Mouse (Mus musculus) effector memory CD4-positive, alpha-beta T cell, adult 5 months (primary cell): ENCODE results near the gene Olfr346. TPM values are rescaled to one million over a fixed set of nuclear protein-coding genes. Genes with fewer than 3 reads are reported as not detected.

ENCODE experiments used
- polyA plus RNA-seq: library from polyadenylated mRNA; unstranded; fragments of 100-300 nt; shearing (Covaris generic); gene quantifications from one replicate; pipeline ENCODE4 v1.2.1, GENCODE M21; 2017

The Olfr346 gene
- not detected for polyA plus RNA-seq

GRCm38 (mm10) chr2:36685488-36685887, at the start of gene Olfr346:
Gene Olfr346 (plus strand): TSS chr2:36685788.

GRCm38 (mm10) chr2:36639741-36640140, 45.8 kb upstream of the Olfr346 start, which contains the start of gene Olfr345:
Gene Olfr345 (plus strand): TSS chr2:36640041.

DNA sequence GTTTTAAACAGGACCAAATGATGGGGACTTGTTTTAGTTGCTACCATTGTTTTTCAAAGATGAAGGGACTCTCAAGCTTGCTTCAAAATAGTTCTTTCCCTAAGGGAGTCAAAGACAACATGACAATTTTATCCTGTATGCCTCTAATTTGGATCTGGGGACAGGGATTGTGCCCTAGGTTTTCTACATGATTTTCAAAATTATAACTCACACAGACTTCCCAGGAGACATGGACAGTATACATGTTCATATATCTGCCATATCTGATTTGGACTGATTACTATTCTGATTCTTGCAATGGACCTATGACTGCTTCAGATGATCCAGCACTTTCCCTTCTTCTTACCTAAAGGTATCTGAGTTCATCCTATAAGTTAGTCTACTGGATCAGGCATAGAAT, 46.0 kb downstream of the Olfr346 start, which contains the start of gene Olfr347:
Gene Olfr347, plus strand, starts transcription at position 301 of the 400 bp plus-strand sequence.

Other genes starting within 250 kb of the Olfr346 start
- not detected for gene Olfr340, start 233.2 kb upstream of the Olfr346 start, polyA plus RNA-seq
- 0.12 TPM for gene Olfr341, start 203.3 kb upstream of the Olfr346 start, polyA plus RNA-seq
- gene Olfr342, start 160.8 kb upstream of the Olfr346 start, polyA plus RNA-seq = not detected
- gene Olfr344, start 119.1 kb upstream of the Olfr346 start, polyA plus RNA-seq = not detected
- not detected for gene Olfr345, start 45.7 kb upstream of the Olfr346 start, polyA plus RNA-seq
- gene Olfr347, start 46.1 kb downstream of the Olfr346 start, polyA plus RNA-seq = not detected
- not detected for gene Olfr348, start 98.5 kb downstream of the Olfr346 start, polyA plus RNA-seq
- not detected for gene Olfr50, start 104.8 kb downstream of the Olfr346 start, polyA plus RNA-seq
- not detected for gene Olfr3, start 131.2 kb downstream of the Olfr346 start, polyA plus RNA-seq
- gene Olfr350, start 160.5 kb downstream of the Olfr346 start, polyA plus RNA-seq = not detected
- gene Olfr351, start 176.9 kb downstream of the Olfr346 start, polyA plus RNA-seq = not detected
- not detected for gene Olfr352, start 182.7 kb downstream of the Olfr346 start, polyA plus RNA-seq
- gene Olfr353, start 207.1 kb downstream of the Olfr346 start, polyA plus RNA-seq = not detected
- gene Olfr354, start 219.9 kb downstream of the Olfr346 start, polyA plus RNA-seq = 0.06 TPM
- gene Olfr355, start 243.1 kb downstream of the Olfr346 start, polyA plus RNA-seq = 0.26 TPM